Mouse (Mus musculus): Measurements from ENCODE around the gene Pick1.

DNA sequence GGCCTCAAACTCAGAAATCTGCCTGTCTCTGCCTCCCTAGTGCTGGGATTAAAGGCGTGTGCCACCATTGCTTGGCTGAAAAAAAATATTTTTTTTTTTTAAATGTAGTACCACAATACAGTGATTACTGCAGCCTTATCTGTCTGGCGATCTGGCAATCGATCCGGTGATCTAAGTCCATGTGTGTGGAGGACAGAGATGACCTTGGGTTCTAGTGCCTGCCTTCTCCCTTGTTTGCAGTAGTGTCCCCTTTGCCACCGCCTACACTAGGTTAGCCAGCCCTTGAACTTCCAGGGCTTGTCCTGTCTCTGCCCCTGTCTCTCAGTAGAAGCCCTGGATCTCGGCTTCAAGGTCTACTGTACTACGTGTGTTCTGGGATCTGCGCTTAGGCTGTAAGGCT lies 41.2 kb upstream of the Pick1 start:
- no peak for TF ChIP-seq CTCF (IDR thresholded peaks at IDR 0.05; ENCODE audit: low read depth)
- TF ChIP-seq EP300 (IDR thresholded peaks at IDR 0.05; ENCODE audit: low read depth) = no peak

All from heart, postnatal 0 days (tissue).